Mouse (Mus musculus) limb, embryonic 13.5 days (tissue): ENCODE data around the gene Vmn1r50. TPM values are rescaled to one million over a fixed set of nuclear protein-coding genes. Genes with fewer than 3 reads are reported as not detected.
"Not testable (repeated sequence)": the region's sequence is repeated elsewhere in the genome, so short reads cannot be mapped to it uniquely, and the experiment has no call there.

Source experiments
- ATAC-seq: fragments of 200-750 bp; cut with Nextera tagmentation; 2 replicates; pipeline ENCODE4 v1.8.0; 2017; ENCODE audit warnings: low read depth, moderate number of reproducible peaks, moderate TSS enrichment; ENCODE audit not compliant: low FRiP score
- H3K27ac ChIP-seq: fragments of 300-500 bp; sonication (generic); 2 replicates; pipeline ENCODE4 v1.5.1; 2015; ENCODE audit warnings: inconsistent platforms, mild to moderate bottlenecking, moderate library complexity
- H3K27me3 ChIP-seq: fragments of 300-500 bp; sonication (generic); 2 replicates; pipeline ENCODE4 v1.6.1; 2015; ENCODE audit warnings: mild to moderate bottlenecking, inconsistent platforms
- H3K36me3 ChIP-seq: fragments of 300-500 bp; sonication (generic); 2 replicates; pipeline ENCODE4 v1.6.1; 2015; ENCODE audit warnings: inconsistent platforms, mild to moderate bottlenecking, moderate library complexity
- H3K4me1 ChIP-seq: fragments of 300-500 bp; sonication (generic); 2 replicates; pipeline ENCODE4 v1.6.1; 2015; ENCODE audit warnings: inconsistent platforms
- H3K4me2 ChIP-seq: fragments of 300-500 bp; sonication (generic); replicated peaks from 2 replicates; pipeline ENCODE4 v1.6.1; 2015; ENCODE audit warnings: inconsistent platforms, mild to moderate bottlenecking, moderate library complexity
- H3K4me3 ChIP-seq: fragments of 300-500 bp; sonication (generic); 2 replicates; pipeline ENCODE4 v1.5.1; 2015; ENCODE audit warnings: moderate library complexity, mild to moderate bottlenecking, inconsistent platforms
- H3K9ac ChIP-seq: fragments of 300-500 bp; sonication (generic); 2 replicates; pipeline ENCODE4 v1.6.1; 2015; ENCODE audit warnings: mild to moderate bottlenecking, inconsistent platforms
- H3K9me3 ChIP-seq: fragments of 300-500 bp; sonication (generic); 2 replicates; pipeline ENCODE4 v1.6.1; 2016; ENCODE audit warnings: inconsistent platforms
- WGBS: fragments of 180-500 bp; shearing (Covaris S2); methylation state at CpG from one replicate; pipeline ENCODE4 v1.1.7; 2015; 5-methylcytosine and 5-hydroxymethylcytosine counted together
- polyA plus RNA-seq: library from polyadenylated mRNA; unstranded; fragments of >200 nt; fragmentation: Nextera tagmentation; extraction: Ambion mirVana; gene quantifications from 2 replicates; pipeline ENCODE4 v1.2.1, GENCODE M21; 2015

The Vmn1r50 gene
- polyA plus RNA-seq, result not detected in 2 replicates

GRCm38 (mm10) chr6:90101130-90101529 is at the start of gene Vmn1r50:
TSS of gene Vmn1r50 (plus strand) at chr6:90101430.
- Histone ChIP-seq H3K9me3 (no peaks in the 10 kb centered on the region; the same call in 1 of the 2 replicates), H3K4me1 (no peaks in the 10 kb centered on the region), H3K27me3 (no peaks in the 10 kb centered on the region), H3K4me2 (no peak within 1 kb of the TSS), H3K36me3 (no peaks in the 10 kb centered on the region), H3K27ac (no peak within 1 kb of the TSS), H3K9ac (no peak within 1 kb of the TSS), H3K4me3 (no peak within 1 kb of the TSS)
- ATAC-seq, result no peak
- 67% methylated on average over 2 of the region's 2 CpGs for WGBS

- H3K27ac ChIP-seq, result no peak within 1 kb of the TSS
- no peak within 1 kb of the TSS for H3K4me3 ChIP-seq
- H3K36me3 ChIP-seq, result no peaks in the 10 kb centered on the region
- no peaks in the 10 kb centered on the region for H3K4me1 ChIP-seq
- no peaks in the 10 kb centered on the region for H3K27me3 ChIP-seq
- WGBS, result 70% methylated on average over 4 of the region's 4 CpGs
- no peak within 1 kb of the TSS for H3K4me2 ChIP-seq
- ATAC-seq, result no peak
- peaks cover 16% of the 10 kb centered on the region for H3K9me3 ChIP-seq
- no peak within 1 kb of the TSS for H3K9ac ChIP-seq
These were observed 22.8 kb upstream of the Vmn1r50 start, which contains the start of gene Vmn1r49 for GRCm38 (mm10) chr6:90078406-90078805. TSS of gene Vmn1r49 (minus strand) at chr6:90078506.

- Histone ChIP-seq H3K27ac (no peak overlapping the region), H3K27me3 (no peaks in the 10 kb centered on the region), H3K4me2 (no peak overlapping the region), H3K9ac (no peak overlapping the region), H3K4me3 (no peak overlapping the region), H3K36me3 (no peaks in the 10 kb centered on the region), H3K9me3 (no peaks in the 10 kb centered on the region; the same call in 1 of the 2 replicates), H3K4me1 (no peaks in the 10 kb centered on the region)
- 92% methylated on average over 2 of the region's 2 CpGs for WGBS
- no peak for ATAC-seq
These were observed 664 bp upstream of the Vmn1r50 start for GRCm38 (mm10) chr6:90100566-90100965.

GRCm38 (mm10) chr6:90122296-90122695 is 21.1 kb downstream of the Vmn1r50 start, which contains the start of gene Vmn1r51:
TSS of gene Vmn1r51 (plus strand) at chr6:90122596.
- not testable (repeated sequence) for H3K9ac ChIP-seq, H3K9me3 ChIP-seq, H3K27me3 ChIP-seq, H3K4me1 ChIP-seq, H3K4me3 ChIP-seq, H3K27ac ChIP-seq, H3K4me2 ChIP-seq, ATAC-seq, H3K36me3 ChIP-seq
- whole genome bisulfite sequencing, result 97% methylated on average over 1 of the region's 1 CpGs

Other genes starting within 250 kb of the Vmn1r50 start
- gene Vmn1r42, start 225.0 kb upstream of the Vmn1r50 start, polyA plus RNA-seq, result not detected in 2 replicates
- gene Vmn1r43, start 225.0 kb upstream of the Vmn1r50 start, polyA plus RNA-seq, result not detected in 2 replicates
- not detected in 2 replicates for gene Vmn1r44, start 217.8 kb upstream of the Vmn1r50 start, polyA plus RNA-seq
- not detected in 2 replicates for gene Vmn1r45, start 160.8 kb upstream of the Vmn1r50 start, polyA plus RNA-seq
- gene Vmn1r46, start 132.1 kb upstream of the Vmn1r50 start, polyA plus RNA-seq, result not detected in 2 replicates
- gene Vmn1r47, start 85.3 kb upstream of the Vmn1r50 start, polyA plus RNA-seq, result not detected in 2 replicates
- not detected in 2 replicates for gene Vmn1r48, start 64.6 kb upstream of the Vmn1r50 start, polyA plus RNA-seq
- not detected in 2 replicates for gene Vmn1r49, start 22.9 kb upstream of the Vmn1r50 start, polyA plus RNA-seq
- not detected in 2 replicates for gene Vmn1r51, start 21.2 kb downstream of the Vmn1r50 start, polyA plus RNA-seq
- gene Vmn1r52, start 73.4 kb downstream of the Vmn1r50 start, polyA plus RNA-seq, result not detected in 2 replicates
- not detected in 2 replicates for gene V1ra8, start 101.4 kb downstream of the Vmn1r50 start, polyA plus RNA-seq
- not detected in 2 replicates for gene Vmn1r53, start 123.0 kb downstream of the Vmn1r50 start, polyA plus RNA-seq
- not detected in 2 replicates for gene Vmn1r54, start 144.9 kb downstream of the Vmn1r50 start, polyA plus RNA-seq
- gene BC048671, start 199.8 kb downstream of the Vmn1r50 start, polyA plus RNA-seq, result not detected in 2 replicates
- 0.15 and 0.33 TPM in 2 replicates for gene Chst13, start 223.8 kb downstream of the Vmn1r50 start, polyA plus RNA-seq
- 0.04 and 0.05 TPM in 2 replicates for gene Uroc1, start 231.9 kb downstream of the Vmn1r50 start, polyA plus RNA-seq